8 mouse cellular contexts compared by ENCODE assay signal in genomic region chr7:66867719-66868501, GRCm38 (mm10). TPM values are rescaled to one million over a fixed set of nuclear protein-coding genes. Genes with fewer than 3 reads are reported as not detected.
A peak's percentile ranks its signal among the peaks of the same experiment; 100 is the strongest.
DNase-seq lines count a peak whose midpoint lies in the region; ATAC-seq lines count a peak whose summit lies in the region.

No protein-coding gene starts in this region.

- H3K4me1 ChIP-seq in lung, embryonic 16.5 days (replicated peaks; ENCODE audit: control insufficient read depth, insufficient read depth, low read length): peaks cover 37% of the 10 kb centered on the region
- H3K4me1 ChIP-seq in stomach, embryonic 15.5 days: peaks cover 21% of the 10 kb centered on the region
- no peaks in the 10 kb centered on the region for H3K4me1 ChIP-seq in liver, embryonic 11.5 days (replicated peaks; ENCODE audit: control insufficient read depth, insufficient read depth, low read length)

- peak overlapping the region; percentile 91 for H3K27ac ChIP-seq in lung, embryonic 16.5 days (ENCODE audit: low read length)
- peak overlapping the region; percentile 90 for H3K27ac ChIP-seq in stomach, embryonic 15.5 days
- H3K27ac ChIP-seq in liver, embryonic 11.5 days (ENCODE audit: low read depth, low read length): no peak overlapping the region

- no peak overlapping the region for H3K4me2 ChIP-seq in lung, embryonic 16.5 days (ENCODE audit: low read depth, low read length)
- no peak overlapping the region for H3K4me2 ChIP-seq in stomach, embryonic 15.5 days
- no peak overlapping the region for H3K4me2 ChIP-seq in liver, embryonic 11.5 days

- no peaks in the 10 kb centered on the region for H3K9me3 ChIP-seq in lung, embryonic 16.5 days (ENCODE audit: control insufficient read depth, low read length)
- no peaks in the 10 kb centered on the region for H3K9me3 ChIP-seq in stomach, embryonic 15.5 days
- no peaks in the 10 kb centered on the region for H3K9me3 ChIP-seq in liver, embryonic 11.5 days (ENCODE audit: control insufficient read depth, low read length)

- WGBS in lung, embryonic 16.5 days: 42% methylated on average over 13 of the region's 13 CpGs
- 40% methylated on average over 13 of the region's 13 CpGs for WGBS in stomach, embryonic 15.5 days
- 71% methylated on average over 13 of the region's 13 CpGs for WGBS in liver, embryonic 11.5 days

- H3K4me3 ChIP-seq in lung, embryonic 16.5 days (ENCODE audit: low read length): no peak overlapping the region
- no peak overlapping the region for H3K4me3 ChIP-seq in stomach, embryonic 15.5 days (replicated peaks)
- no peak overlapping the region for H3K4me3 ChIP-seq in liver, embryonic 11.5 days (ENCODE audit: low read depth, low read length)

- peak; percentile 53 to 64 for DNase-seq in cerebellum, postnatal 14 days
- no peak for DNase-seq in cerebellum, adult 11-12 months
- DNase-seq in urinary bladder, postnatal 14 days (ENCODE audit: low spot score): peak; percentile 11
- no peak for DNase-seq in urinary bladder, postnatal 36 days (ENCODE audit: low spot score in 2 of 2)
- peak; percentile 39 for DNase-seq in kidney, postnatal 14 days
- DNase-seq in liver, embryonic 11.5 days (ENCODE audit: low spot score): no peak

- H3K27me3 ChIP-seq in lung, embryonic 16.5 days (ENCODE audit: control insufficient read depth, insufficient read depth, low read depth, low read length): no peaks in the 10 kb centered on the region
- H3K27me3 ChIP-seq in stomach, embryonic 15.5 days (replicated peaks): no peaks in the 10 kb centered on the region
- H3K27me3 ChIP-seq in liver, embryonic 11.5 days (replicated peaks; ENCODE audit: control insufficient read depth, insufficient read depth, low read length): no peaks in the 10 kb centered on the region

- ATAC-seq in lung, embryonic 16.5 days (ENCODE audit: low read depth): peak; percentile 61
- peak; percentile 49; the same call in 1 of the 2 replicates for ATAC-seq in stomach, embryonic 15.5 days (ENCODE audit: insufficient read depth, low FRiP score, low read depth)
- ATAC-seq in liver, embryonic 11.5 days (replicated peaks; ENCODE audit: low FRiP score): no peak

- no peak overlapping the region for H3K9ac ChIP-seq in lung, embryonic 16.5 days (ENCODE audit: low read length)
- no peak overlapping the region for H3K9ac ChIP-seq in stomach, embryonic 15.5 days
- H3K9ac ChIP-seq in liver, embryonic 11.5 days (ENCODE audit: low read depth, low read length): no peak overlapping the region

- H3K36me3 ChIP-seq in lung, embryonic 16.5 days (ENCODE audit: control insufficient read depth, insufficient read depth, low read length): no peaks in the 10 kb centered on the region
- no peaks in the 10 kb centered on the region for H3K36me3 ChIP-seq in stomach, embryonic 15.5 days
- no peaks in the 10 kb centered on the region for H3K36me3 ChIP-seq in liver, embryonic 11.5 days (ENCODE audit: control insufficient read depth, insufficient read depth, low read length)

RNA-seq across cellular contexts. Expression of gene Adamts17, which starts 28.4 kb away (rescaled TPM):
- 15.4 and 15.9 TPM in 2 replicates for polyA plus RNA-seq in lung, embryonic 16.5 days (2015; fragmentation: Nextera tagmentation; extraction: Ambion mirVana)
- polyA plus RNA-seq in stomach, embryonic 15.5 days (2015; fragmentation: Nextera tagmentation; extraction: Ambion mirVana): 5.2 and 5.6 TPM in 2 replicates
- polyA plus RNA-seq in liver, embryonic 11.5 days (2014; fragmentation: Nextera tagmentation; extraction: Ambion mirVana): 1.5 and 2.2 TPM in 2 replicates

Comparison
In these comparisons a context has a peak if more than half of its experiments do, and no peak if none do; other contexts are left out.
1. DNase-seq: peak in cerebellum, postnatal 14 days (2 of 2), urinary bladder, postnatal 14 days (single experiment) and kidney, postnatal 14 days (single experiment); none in cerebellum, adult 11-12 months (single experiment), urinary bladder, postnatal 36 days (0 of 2) and liver, embryonic 11.5 days (single experiment).